Mouse (Mus musculus) yolk sac, embryonic 10.5 days (tissue): ENCODE measurements around the gene Vmn1r220.
"Not testable (repeated sequence)": the region's sequence is repeated elsewhere in the genome, so short reads cannot be mapped to it uniquely, and the experiment has no call there.

Experiments
- DNase-seq: peaks from one replicate; pipeline ENCODE4 v3.0.0-alpha.2; 2017; ENCODE audit warnings: low spot score

Vmn1r220 gene

GRCm38 (mm10) chr13:23187875-23188274 lies at the start of gene Vmn1r220:
TSS of gene Vmn1r220 (minus strand) at chr13:23187975.
- DNase-seq: no peak

DNA sequence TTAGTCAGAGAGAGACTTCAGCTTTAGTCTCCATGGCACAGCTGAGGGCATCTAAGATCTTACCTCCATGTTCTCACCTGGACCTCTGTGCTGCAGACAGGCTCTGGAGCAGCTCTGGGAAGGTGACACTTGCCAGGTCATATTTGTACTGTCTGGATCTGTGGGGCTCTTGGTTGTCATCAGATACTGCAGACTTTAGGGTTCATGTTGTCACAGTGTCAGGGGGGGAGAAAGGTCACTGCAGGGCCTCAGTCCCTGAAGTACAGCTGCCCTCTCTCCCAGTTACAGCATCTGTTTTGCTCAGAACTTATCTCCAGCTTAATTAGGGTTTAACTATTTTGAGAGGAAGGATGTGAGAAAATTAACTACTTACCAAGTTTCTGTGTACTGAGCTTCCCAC lies 48.1 kb upstream of the Vmn1r220 start, which contains the start of gene Vmn1r222:
TSS of gene Vmn1r222 (minus strand) at position 101 of the 400 bp plus-strand sequence.
- DNase-seq: not testable (repeated sequence)

- DNase-seq: not testable (repeated sequence)
Observed at GRCm38 (mm10) chr13:23213827-23214226, 26.1 kb upstream of the Vmn1r220 start, which contains the start of gene Vmn1r221. TSS of gene Vmn1r221 (plus strand) at chr13:23214127.

DNA sequence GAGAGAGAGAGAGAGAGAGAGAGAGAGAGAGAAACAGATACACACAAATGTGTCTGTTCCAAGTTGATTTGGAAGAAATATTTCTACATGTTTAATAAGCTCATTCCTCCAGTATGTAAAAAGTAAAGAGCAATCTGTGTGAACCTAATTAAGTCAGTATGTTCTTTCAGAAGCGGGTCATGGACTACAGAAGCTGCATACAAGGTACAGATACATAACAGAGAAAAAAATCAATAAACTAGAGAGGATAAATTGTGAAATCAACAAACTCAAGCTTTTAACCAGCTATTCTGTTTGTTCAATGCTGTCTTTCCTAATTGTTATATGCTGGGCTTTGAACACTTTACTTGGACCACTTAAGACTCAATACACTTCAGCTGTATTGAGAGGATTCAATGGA lies 16.1 kb upstream of the Vmn1r220 start:
- not testable (repeated sequence) for DNase-seq

DNA sequence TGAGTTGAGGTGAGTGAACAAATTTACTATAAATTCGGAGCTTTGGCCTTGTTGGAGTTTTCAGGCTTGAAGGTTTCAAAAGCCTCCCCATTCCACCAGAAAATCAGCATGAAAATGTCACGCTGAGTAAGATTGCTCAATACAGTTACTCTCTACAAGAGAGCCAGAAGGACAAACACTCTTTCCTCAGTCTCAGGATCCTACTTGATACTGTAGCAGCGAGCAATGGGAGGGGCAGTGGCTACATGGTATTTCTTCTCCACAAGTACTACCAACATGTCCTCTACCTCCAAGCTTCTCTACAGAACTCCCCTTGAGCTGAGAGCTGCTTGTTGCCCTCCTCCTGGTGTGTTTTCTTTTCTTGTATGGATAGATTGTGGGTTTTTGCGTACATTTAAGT lies 21.3 kb downstream of the Vmn1r220 start:
- DNase-seq: not testable (repeated sequence)

- DNase-seq: no peak
Observed at GRCm38 (mm10) chr13:23159012-23159411, 28.8 kb downstream of the Vmn1r220 start, which contains the start of gene Vmn1r219. TSS of gene Vmn1r219 (plus strand) at chr13:23159312.

- DNase-seq: no peak
Observed at GRCm38 (mm10) chr13:23157848-23158247, 29.9 kb downstream of the Vmn1r220 start.

GRCm38 (mm10) chr13:23138880-23139279 lies 48.9 kb downstream of the Vmn1r220 start:
- no peak for DNase-seq

DNA sequence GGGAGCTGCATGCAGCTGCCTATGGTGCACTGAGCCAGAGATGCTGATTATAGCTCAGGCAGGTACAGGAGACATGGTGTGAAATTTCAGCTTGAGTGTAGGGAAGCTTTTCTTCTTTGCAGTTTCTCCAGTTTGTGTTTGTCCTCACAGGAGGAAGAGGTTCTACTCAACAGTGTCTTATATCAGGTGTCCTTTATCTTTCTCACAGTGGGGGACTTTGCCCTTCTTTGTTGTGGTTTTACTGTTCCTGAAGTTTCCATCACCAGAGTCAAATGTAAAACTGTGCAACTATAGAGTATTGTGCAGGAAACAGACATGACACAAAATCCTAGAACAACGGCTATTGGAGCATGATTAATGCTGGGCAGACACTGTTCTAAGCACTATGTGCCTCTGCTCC lies 54.3 kb downstream of the Vmn1r220 start:
- no peak for DNase-seq

GRCm38 (mm10) chr13:23133099-23133498 lies 54.7 kb downstream of the Vmn1r220 start, which contains the start of gene Vmn1r218:
TSS of gene Vmn1r218 (plus strand) at chr13:23133155.
- no peak for DNase-seq
